Mouse (Mus musculus) liver, postnatal 0 days (tissue): ENCODE results near the gene Ergic2. TPM values are rescaled to one million over a fixed set of nuclear protein-coding genes. Genes with fewer than 3 reads are reported as not detected.

ENCODE experiments used
- ATAC-seq: fragments of 200-750 bp; cut with Nextera tagmentation; 2 replicates; pipeline ENCODE4 v1.8.0; 2017; ENCODE audit warnings: mild to moderate bottlenecking, moderate library complexity
- DNase-seq: peaks from one replicate; pipeline ENCODE4 v3.0.0-alpha.2; 2016
- H3K27ac ChIP-seq: fragments of 300-500 bp; sonication (generic); 2 replicates; pipeline ENCODE4 v1.5.1; 2014; ENCODE audit warnings: antibody characterized with exemption, moderate library complexity, mild to moderate bottlenecking, low read depth
- H3K27me3 ChIP-seq: fragments of 300-500 bp; sonication (generic); 2 replicates; pipeline ENCODE4 v1.6.1; 2014; ENCODE audit warnings: low read length, control low read depth, mixed read lengths; ENCODE audit not compliant: insufficient read depth
- H3K36me3 ChIP-seq: fragments of 300-500 bp; sonication (generic); replicated peaks from 2 replicates; pipeline ENCODE4 v1.6.1; 2014; ENCODE audit warnings: mild to moderate bottlenecking, control low read depth, low read length, moderate library complexity, mixed read lengths; ENCODE audit not compliant: insufficient read depth
- H3K4me1 ChIP-seq: fragments of 300-500 bp; sonication (generic); 2 replicates; pipeline ENCODE4 v1.6.1; 2014; ENCODE audit warnings: antibody characterized with exemption, mild to moderate bottlenecking, control low read depth; ENCODE audit not compliant: insufficient read depth
- H3K4me2 ChIP-seq: fragments of 300-500 bp; sonication (generic); 2 replicates; pipeline ENCODE4 v1.6.1; 2014; ENCODE audit warnings: low read depth, mild to moderate bottlenecking, low read length, moderate library complexity, mixed read lengths
- H3K4me3 ChIP-seq: fragments of 300-500 bp; sonication (generic); 2 replicates; pipeline ENCODE4 v1.5.1; 2014; ENCODE audit warnings: low read depth, low read length
- H3K9ac ChIP-seq: fragments of 300-500 bp; sonication (generic); replicated peaks from 2 replicates; pipeline ENCODE4 v1.6.1; 2014; ENCODE audit warnings: mild to moderate bottlenecking, moderate library complexity
- H3K9me3 ChIP-seq: fragments of 300-500 bp; sonication (generic); 2 replicates; pipeline ENCODE4 v1.6.1; 2016; ENCODE audit warnings: mild to moderate bottlenecking, control low read depth, low read length, mixed read lengths
- CTCF ChIP-seq: sonication (generic); IDR thresholded peaks from 2 replicates; pipeline ENCODE4 v1.5.1; 2016; ENCODE audit warnings: antibody characterized with exemption, low read depth
- EP300 ChIP-seq: IDR thresholded peaks from 2 replicates; pipeline ENCODE4 v1.6.1; 2016; ENCODE audit warnings: antibody characterized with exemption, low read depth, mild to moderate bottlenecking
- WGBS: fragments of 180-500 bp; shearing (Covaris S2); extraction: QIAGEN DNeasy Blood & Tissue Kit; methylation state at CpG from one replicate; pipeline ENCODE4 v1.1.7; 2014; ENCODE audit not compliant: insufficient replicate concordance; 5-methylcytosine and 5-hydroxymethylcytosine counted together
- polyA plus RNA-seq: library from polyadenylated mRNA; unstranded; fragments of >200 nt; fragmentation: Nextera tagmentation; extraction: Ambion mirVana; gene quantifications from 2 replicates; pipeline ENCODE4 v1.2.1, GENCODE M21; 2015

The Ergic2 gene
- polyA plus RNA-seq, 1 experiment from 2014 or later, result 102 TPM

DNA sequence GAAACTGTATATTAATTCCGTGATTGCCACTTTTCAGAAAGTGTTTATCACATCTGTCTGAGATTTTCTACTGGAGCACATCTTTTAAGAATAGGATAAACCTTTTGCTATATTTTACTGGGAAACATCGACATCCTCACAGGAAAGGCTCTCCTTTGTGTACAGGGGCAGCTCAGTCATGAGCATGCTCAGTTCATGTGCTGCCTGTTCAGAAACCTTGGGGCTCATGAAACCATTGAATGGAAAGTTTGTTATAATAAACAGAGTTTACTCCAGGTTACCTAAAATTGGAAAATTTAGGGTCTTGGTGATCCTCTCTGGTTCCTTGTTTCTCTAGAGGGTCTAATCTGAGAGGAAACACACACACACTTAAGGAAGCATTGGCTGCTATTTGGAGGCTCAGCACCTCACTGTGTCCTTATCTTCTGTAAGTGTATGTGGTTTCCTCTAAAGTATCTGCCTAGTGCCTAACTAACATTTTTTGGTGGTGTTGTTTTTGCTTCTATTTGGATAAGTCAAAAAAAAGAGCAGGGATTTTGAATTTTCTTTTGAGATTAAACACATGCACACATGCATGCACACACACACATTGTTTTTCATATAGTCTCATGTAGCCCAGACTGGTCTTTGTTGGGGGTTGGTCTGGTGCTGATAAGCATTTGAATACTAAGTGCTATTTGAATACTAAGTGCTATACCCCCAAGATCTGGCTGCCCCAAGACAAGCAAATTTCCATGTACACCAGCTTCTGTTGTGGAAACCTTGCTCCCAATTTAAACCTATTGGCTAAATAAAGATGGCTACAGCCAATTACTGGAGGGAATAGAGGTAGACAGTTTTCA, 6.3 kb upstream of the Ergic2 start:
- Histone ChIP-seq H3K36me3 (peaks cover 2% of the 10 kb centered on the region; the same call in 1 of the 2 replicates), H3K9ac (no peak overlapping the region), H3K27me3 (no peaks in the 10 kb centered on the region), H3K4me2 (no peak overlapping the region), H3K9me3 (no peaks in the 10 kb centered on the region), H3K4me3 (no peak overlapping the region), H3K27ac (no peak overlapping the region), H3K4me1 (peaks cover 4% of the 10 kb centered on the region; the same call in 1 of the 2 replicates)
- ATAC-seq (no peak), DNase-seq (no peak)
- TF ChIP-seq EP300 (no peak), CTCF (no peak)
- 56% methylated on average over 2 of the region's 2 CpGs for WGBS

DNA sequence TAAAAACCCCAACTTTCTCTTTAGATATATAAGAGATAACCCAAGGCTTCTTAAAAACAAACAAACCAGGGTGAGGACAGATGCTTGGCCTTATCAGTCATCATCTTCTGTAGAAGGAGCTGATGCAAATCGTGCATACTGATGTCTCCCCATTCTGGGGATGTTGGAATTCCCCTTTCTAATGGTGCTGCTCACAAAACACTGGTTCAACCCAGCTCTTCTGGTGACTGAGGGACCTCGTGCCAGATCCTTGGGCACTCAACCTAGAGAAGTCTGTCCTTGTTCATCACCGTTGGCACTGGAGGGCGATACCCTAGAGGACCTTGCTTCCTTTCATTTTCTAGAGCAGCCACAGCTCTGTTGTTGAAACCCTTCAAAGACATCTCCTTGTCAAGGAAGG, 4.6 kb upstream of the Ergic2 start:
- no peak overlapping the region for H3K4me2 ChIP-seq
- WGBS, result 75% methylated on average over 4 of the region's 4 CpGs
- H3K27me3 ChIP-seq, result no peaks in the 10 kb centered on the region
- ATAC-seq (no peak), DNase-seq (no peak)
- peaks cover 10% of the 10 kb centered on the region; the same call in 1 of the 2 replicates for H3K4me1 ChIP-seq
- no peaks in the 10 kb centered on the region for H3K9me3 ChIP-seq
- TF ChIP-seq EP300 (no peak), CTCF (no peak)
- H3K36me3 ChIP-seq, result peaks cover 2% of the 10 kb centered on the region; the same call in 1 of the 2 replicates
- no peak overlapping the region for H3K9ac ChIP-seq
- no peak overlapping the region for H3K4me3 ChIP-seq
- H3K27ac ChIP-seq, result no peak overlapping the region

DNA sequence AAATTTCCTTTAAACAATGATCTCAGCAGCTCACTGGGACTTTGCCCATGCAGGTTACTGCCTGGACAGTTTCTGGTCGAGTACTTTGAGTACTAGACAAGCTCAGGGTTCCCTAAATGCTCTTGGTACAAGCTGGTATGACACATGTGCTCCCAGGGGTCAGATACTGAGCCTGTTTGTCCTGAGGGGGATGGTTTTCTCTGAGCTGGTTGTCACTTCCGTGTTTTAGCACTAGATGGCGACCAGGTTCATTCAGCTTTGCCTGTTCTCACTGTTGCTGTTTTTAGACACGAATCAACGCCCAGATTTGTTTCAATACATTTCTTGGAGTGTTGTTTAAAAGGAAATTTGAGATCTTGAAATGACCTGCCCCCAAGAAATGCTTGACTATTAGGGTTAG, 2.6 kb upstream of the Ergic2 start:
- Histone ChIP-seq H3K9ac (no peak overlapping the region), H3K9me3 (no peaks in the 10 kb centered on the region), H3K4me2 (no peak overlapping the region), H3K36me3 (no peaks in the 10 kb centered on the region; the same call in 1 of the 2 replicates), H3K27ac (no peak overlapping the region), H3K4me1 (peaks cover 18% of the 10 kb centered on the region; the same call in 1 of the 2 replicates), H3K27me3 (no peaks in the 10 kb centered on the region), H3K4me3 (no peak overlapping the region)
- TF ChIP-seq CTCF (peak; percentile 77), EP300 (peak; percentile 43; the same call in 1 of the 2 replicates)
- ATAC-seq (peak; percentile 18), DNase-seq (peak; percentile 67)
- WGBS, result 2% methylated on average over 5 of the region's 5 CpGs

DNA sequence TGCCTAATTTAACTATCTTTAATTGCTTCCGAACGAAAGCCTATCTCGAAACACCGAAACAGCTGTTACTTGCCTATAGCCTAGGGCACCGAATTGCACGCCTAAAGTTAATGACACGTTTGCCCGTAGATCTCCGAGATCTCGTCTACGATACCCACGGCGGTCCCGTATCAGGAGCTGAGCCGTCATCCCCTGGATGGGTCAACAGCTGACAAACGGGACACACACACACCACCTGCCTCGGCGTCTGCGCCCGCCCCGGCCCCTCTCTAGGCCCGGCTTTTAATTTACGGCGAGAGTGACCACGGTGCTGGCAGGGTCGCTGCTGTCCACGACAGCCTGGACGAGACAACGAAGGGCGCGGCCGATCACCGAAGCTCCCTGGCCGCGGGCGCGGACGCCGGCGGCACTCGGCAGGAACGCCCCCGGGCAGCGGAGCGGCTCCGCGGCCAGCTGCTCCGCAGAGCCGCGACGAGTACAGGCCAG, 740 bp downstream of the Ergic2 start:
- peak overlapping the region; percentile 91 for H3K4me2 ChIP-seq
- H3K27ac ChIP-seq, result peak overlapping the region; percentile 95
- no peaks in the 10 kb centered on the region for H3K9me3 ChIP-seq
- TF ChIP-seq CTCF (no peak), EP300 (no peak)
- peak overlapping the region; percentile 100 for H3K9ac ChIP-seq
- H3K36me3 ChIP-seq, result peaks cover under 1% of the 10 kb centered on the region; the same call in 1 of the 2 replicates
- no peaks in the 10 kb centered on the region for H3K27me3 ChIP-seq
- peaks cover 23% of the 10 kb centered on the region for H3K4me1 ChIP-seq
- under 1% methylated on average over 50 of the region's 51 CpGs for WGBS
- no peak for DNase-seq
- H3K4me3 ChIP-seq, result peak overlapping the region; percentile 99
- ATAC-seq, result peak; percentile 52

DNA sequence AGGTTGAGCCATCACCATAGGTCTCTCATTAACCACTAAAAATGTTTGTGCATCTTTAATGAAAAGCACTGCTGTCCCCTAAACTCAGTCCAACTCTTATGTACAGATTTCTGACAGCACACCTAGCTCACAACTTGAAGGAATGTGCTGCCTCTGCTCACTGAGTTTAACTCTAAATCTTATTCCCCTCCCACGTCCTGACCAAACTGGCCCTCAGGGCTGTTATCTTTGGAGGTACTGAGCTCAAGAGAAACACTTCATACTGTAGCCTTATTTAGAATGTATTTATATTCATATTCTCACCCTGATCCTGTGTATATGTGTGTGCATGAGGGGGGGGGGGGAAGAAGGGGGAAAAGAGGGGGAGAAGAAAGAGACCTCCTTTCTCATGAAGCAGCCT, 4.7 kb downstream of the Ergic2 start:
- H3K4me3 ChIP-seq, result no peak overlapping the region
- WGBS, result 63% methylated on average over 1 of the region's 1 CpGs
- TF ChIP-seq EP300, result no peak
- TF ChIP-seq CTCF, result no peak
- no peaks in the 10 kb centered on the region for H3K27me3 ChIP-seq
- H3K27ac ChIP-seq, result no peak overlapping the region
- peaks cover 23% of the 10 kb centered on the region for H3K36me3 ChIP-seq
- H3K4me1 ChIP-seq, result peaks cover 13% of the 10 kb centered on the region
- DNase-seq (no peak), ATAC-seq (no peak)
- no peaks in the 10 kb centered on the region for H3K9me3 ChIP-seq
- no peak overlapping the region for H3K4me2 ChIP-seq
- H3K9ac ChIP-seq, result no peak overlapping the region

DNA sequence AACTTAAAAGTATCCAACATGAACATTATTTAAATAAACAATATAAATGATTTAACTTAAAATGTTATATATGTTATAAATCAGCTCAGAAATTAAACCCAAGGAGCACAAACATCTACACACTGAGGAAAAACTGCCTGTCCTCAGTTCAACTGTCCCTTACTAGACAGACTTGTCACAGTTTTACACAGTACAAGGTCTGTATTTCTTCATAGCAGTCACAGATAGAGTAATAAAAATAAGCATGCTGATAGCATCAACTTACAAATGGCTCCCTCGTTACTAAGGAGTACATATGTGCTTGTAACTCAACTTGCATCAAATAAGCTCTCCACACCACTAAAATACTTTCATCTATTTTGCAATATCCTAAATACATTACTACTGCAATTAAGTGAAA, 7.0 kb downstream of the Ergic2 start:
- Histone ChIP-seq H3K27ac (no peak overlapping the region), H3K27me3 (no peaks in the 10 kb centered on the region), H3K9ac (no peak overlapping the region), H3K9me3 (no peaks in the 10 kb centered on the region), H3K4me1 (peaks cover 5% of the 10 kb centered on the region), H3K4me2 (no peak overlapping the region), H3K36me3 (peaks cover 30% of the 10 kb centered on the region), H3K4me3 (no peak overlapping the region)
- WGBS, result 83% methylated on average over 1 of the region's 1 CpGs
- no peak for TF ChIP-seq CTCF
- no peak for TF ChIP-seq EP300
- ATAC-seq (no peak), DNase-seq (no peak)
